Mouse (Mus musculus) kidney, postnatal 0 days (tissue): ENCODE measurements around the gene Kif16b. TPM values are rescaled to one million over a fixed set of nuclear protein-coding genes. Genes with fewer than 3 reads are reported as not detected.

Experiments used
- ATAC-seq: fragments of 200-750 bp; cut with Nextera tagmentation; replicated peaks from 2 replicates; pipeline ENCODE4 v1.8.0; 2017; ENCODE audit warnings: low read depth, moderate number of reproducible peaks, moderate TSS enrichment, moderate library complexity; ENCODE audit not compliant: low FRiP score
- DNase-seq: peaks from one replicate; pipeline ENCODE4 v3.0.0-alpha.2; 2016; ENCODE audit warnings: low spot score
- H3K27ac ChIP-seq: fragments of 300-500 bp; sonication (generic); 2 replicates; pipeline ENCODE4 v1.5.1; 2014; ENCODE audit warnings: mild to moderate bottlenecking
- H3K27me3 ChIP-seq: fragments of 300-500 bp; sonication (generic); 2 replicates; pipeline ENCODE4 v1.6.1; 2014; ENCODE audit warnings: low read length, mixed read lengths; ENCODE audit not compliant: insufficient read depth
- H3K36me3 ChIP-seq: fragments of 300-500 bp; sonication (generic); 2 replicates; pipeline ENCODE4 v1.6.1; 2014; ENCODE audit warnings: low read length, mixed read lengths; ENCODE audit not compliant: insufficient read depth
- H3K4me1 ChIP-seq: fragments of 300-500 bp; sonication (generic); replicated peaks from 2 replicates; pipeline ENCODE4 v1.6.1; 2014; ENCODE audit warnings: antibody characterized with exemption, low read length, mixed read lengths; ENCODE audit not compliant: insufficient read depth
- H3K4me2 ChIP-seq: fragments of 300-500 bp; sonication (generic); 2 replicates; pipeline ENCODE4 v1.6.1; 2014; ENCODE audit warnings: mild to moderate bottlenecking, low read length, moderate library complexity, mixed read lengths
- H3K4me3 ChIP-seq: fragments of 300-500 bp; sonication (generic); replicated peaks from 2 replicates; pipeline ENCODE4 v1.5.1; 2014; ENCODE audit warnings: low read depth, low read length
- H3K9ac ChIP-seq: fragments of 300-500 bp; sonication (generic); 2 replicates; pipeline ENCODE4 v1.6.1; 2014; ENCODE audit warnings: low read depth, low read length
- H3K9me3 ChIP-seq: fragments of 300-500 bp; sonication (generic); replicated peaks from 2 replicates; pipeline ENCODE4 v1.6.1; 2016; ENCODE audit warnings: low read length, inconsistent platforms, mixed read lengths
- CTCF ChIP-seq: IDR thresholded peaks from 2 replicates; pipeline ENCODE4 v1.5.1; 2016; ENCODE audit warnings: antibody characterized with exemption, low read depth, mild to moderate bottlenecking, moderate library complexity
- WGBS: fragments of 180-500 bp; shearing (Covaris S2); extraction: QIAGEN DNeasy Blood & Tissue Kit; methylation state at CpG from one replicate; pipeline ENCODE4 v1.1.7; 2014; 5-methylcytosine and 5-hydroxymethylcytosine counted together
- polyA plus RNA-seq: library from polyadenylated mRNA; unstranded; fragments of >200 nt; fragmentation: Nextera tagmentation; extraction: Ambion mirVana; gene quantifications from 2 replicates; pipeline ENCODE4 v1.2.1, GENCODE M21; 2015

The Kif16b gene
- polyA plus RNA-seq, 1 experiment from 2014 or later: 18.9 TPM

GRCm38 (mm10) chr2:142731016-142731777 is 170.1 kb downstream of the Kif16b start:
- no peaks in the 10 kb centered on the region for H3K9me3 ChIP-seq
- TF ChIP-seq CTCF: no peak
- ATAC-seq (no peak), DNase-seq (no peak)
- H3K27me3 ChIP-seq: no peaks in the 10 kb centered on the region
- no peak overlapping the region for H3K4me2 ChIP-seq
- 87% methylated on average over 10 of the region's 10 CpGs for WGBS
- no peak overlapping the region for H3K27ac ChIP-seq
- no peaks in the 10 kb centered on the region for H3K36me3 ChIP-seq
- H3K4me3 ChIP-seq: no peak overlapping the region
- H3K4me1 ChIP-seq: no peaks in the 10 kb centered on the region
- no peak overlapping the region for H3K9ac ChIP-seq

DNA sequence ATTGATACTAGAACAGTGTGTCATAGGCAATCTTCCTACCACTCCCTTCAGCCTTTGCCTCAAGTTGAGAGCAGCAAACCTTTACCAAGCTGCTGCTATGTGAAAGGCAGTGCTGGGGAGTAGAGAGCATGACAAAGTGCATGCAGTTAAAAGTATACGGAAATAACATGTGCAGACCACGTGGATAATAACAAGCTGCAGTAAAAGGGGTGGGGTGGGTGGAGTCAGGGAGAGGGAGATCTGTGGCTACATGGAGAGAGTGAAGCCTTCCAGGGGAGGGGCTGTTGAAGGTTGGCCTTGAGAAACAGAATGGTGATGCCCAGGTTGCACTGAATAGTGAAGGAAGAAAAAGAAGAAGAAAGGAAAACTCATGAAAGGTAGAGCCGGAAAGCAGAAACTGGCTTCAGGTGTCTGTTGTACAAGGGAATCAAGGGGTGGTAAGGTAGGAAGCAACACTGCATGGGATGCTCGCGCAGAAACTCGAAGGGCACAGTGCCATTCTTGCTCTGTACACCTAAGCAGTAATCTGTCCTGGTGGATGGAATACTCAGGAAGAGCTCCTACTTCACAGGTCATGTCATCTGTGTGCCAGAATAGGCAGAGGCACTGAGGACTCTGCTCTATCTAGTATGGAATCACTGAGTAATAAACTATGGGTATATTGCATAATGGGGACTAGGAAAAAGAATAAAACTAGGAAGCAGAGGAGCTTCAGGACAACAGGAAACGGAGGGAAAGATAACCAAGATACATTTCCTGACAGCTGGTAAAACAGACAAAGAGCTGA is 176.9 kb downstream of the Kif16b start:
- no peak for ATAC-seq
- Histone ChIP-seq H3K4me2 (no peak overlapping the region), H3K4me3 (no peak overlapping the region), H3K9me3 (no peaks in the 10 kb centered on the region), H3K27ac (no peak overlapping the region), H3K36me3 (no peaks in the 10 kb centered on the region), H3K4me1 (no peaks in the 10 kb centered on the region), H3K9ac (no peak overlapping the region), H3K27me3 (no peaks in the 10 kb centered on the region)
- no peak for TF ChIP-seq CTCF
- 82% methylated on average over 7 of the region's 7 CpGs for WGBS
- no peak for DNase-seq

DNA sequence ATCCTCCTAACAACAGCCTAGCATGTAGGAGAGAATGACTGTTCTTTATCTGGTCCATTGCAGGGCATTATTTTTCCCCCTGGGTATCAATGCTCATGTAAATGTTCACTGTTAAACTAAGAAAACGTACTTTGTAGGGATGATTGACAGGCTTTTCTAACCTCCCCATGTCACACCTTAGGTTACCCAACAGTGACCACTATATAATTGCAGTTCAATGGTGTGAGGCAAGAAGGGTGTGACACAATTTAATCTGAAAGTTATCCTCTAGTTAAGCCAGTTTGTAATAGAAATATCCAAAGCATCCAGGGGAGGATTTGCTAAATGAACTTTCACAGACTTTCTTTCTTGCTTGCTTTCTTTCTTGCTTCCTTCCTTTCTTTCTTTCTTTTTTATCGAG is 181.2 kb downstream of the Kif16b start:
- H3K27ac ChIP-seq: no peak overlapping the region
- no peak for DNase-seq
- no peak overlapping the region for H3K4me3 ChIP-seq
- H3K36me3 ChIP-seq: no peaks in the 10 kb centered on the region
- H3K9ac ChIP-seq: no peak overlapping the region
- H3K9me3 ChIP-seq: no peaks in the 10 kb centered on the region
- H3K27me3 ChIP-seq: no peaks in the 10 kb centered on the region
- H3K4me1 ChIP-seq: no peaks in the 10 kb centered on the region
- no peak for ATAC-seq
- H3K4me2 ChIP-seq: no peak overlapping the region
- no peak for TF ChIP-seq CTCF
- WGBS: 62% methylated on average over 2 of the region's 2 CpGs

DNA sequence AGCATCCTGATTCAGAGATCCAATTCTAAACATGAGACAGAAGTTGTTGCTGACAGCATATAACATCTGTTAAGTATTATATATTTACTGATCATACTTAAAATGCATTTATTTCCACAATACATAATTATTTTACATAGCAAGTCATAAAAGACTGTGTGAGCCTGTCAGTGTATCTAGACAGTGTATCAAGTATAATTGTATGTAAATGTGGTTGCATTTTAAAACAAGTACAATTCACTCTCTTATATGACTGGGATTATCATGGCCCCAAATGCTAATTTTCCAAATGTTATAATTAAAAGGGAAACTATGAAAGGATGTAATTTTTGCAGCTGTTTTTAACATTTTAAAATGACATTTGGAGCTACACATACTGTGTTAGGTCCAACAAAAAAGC is 182.3 kb downstream of the Kif16b start:
- Histone ChIP-seq H3K27me3 (no peaks in the 10 kb centered on the region), H3K4me3 (no peak overlapping the region), H3K36me3 (no peaks in the 10 kb centered on the region), H3K27ac (no peak overlapping the region), H3K4me1 (no peaks in the 10 kb centered on the region), H3K4me2 (no peak overlapping the region), H3K9ac (no peak overlapping the region), H3K9me3 (no peaks in the 10 kb centered on the region)
- TF ChIP-seq CTCF: no peak
- no peak for ATAC-seq
- no peak for DNase-seq

DNA sequence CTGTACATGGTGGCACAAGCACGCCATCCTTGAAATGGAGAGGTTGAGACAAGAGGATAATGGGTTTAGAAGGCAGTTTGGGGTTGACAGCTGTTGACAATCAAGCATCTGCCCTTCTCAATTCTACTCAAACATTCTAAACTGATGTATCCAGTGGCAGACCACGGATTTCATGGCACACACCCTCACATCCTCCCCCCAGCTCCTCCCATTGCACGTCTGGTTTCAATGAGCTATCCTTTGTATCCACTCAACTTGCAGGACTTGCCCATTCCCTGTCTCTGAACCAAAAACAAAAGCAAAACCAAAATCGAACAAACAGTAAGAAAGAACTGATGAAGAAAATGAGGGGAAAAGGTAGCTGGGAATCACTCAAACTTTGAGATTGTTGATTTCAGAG is 183.7 kb downstream of the Kif16b start:
- ATAC-seq (no peak), DNase-seq (no peak)
- H3K9me3 ChIP-seq: no peaks in the 10 kb centered on the region
- no peak overlapping the region for H3K4me3 ChIP-seq
- WGBS: 77% methylated on average over 4 of the region's 4 CpGs
- no peak overlapping the region for H3K27ac ChIP-seq
- no peaks in the 10 kb centered on the region for H3K27me3 ChIP-seq
- H3K36me3 ChIP-seq: no peaks in the 10 kb centered on the region
- TF ChIP-seq CTCF: no peak
- H3K4me1 ChIP-seq: no peaks in the 10 kb centered on the region
- no peak overlapping the region for H3K9ac ChIP-seq
- H3K4me2 ChIP-seq: no peak overlapping the region

DNA sequence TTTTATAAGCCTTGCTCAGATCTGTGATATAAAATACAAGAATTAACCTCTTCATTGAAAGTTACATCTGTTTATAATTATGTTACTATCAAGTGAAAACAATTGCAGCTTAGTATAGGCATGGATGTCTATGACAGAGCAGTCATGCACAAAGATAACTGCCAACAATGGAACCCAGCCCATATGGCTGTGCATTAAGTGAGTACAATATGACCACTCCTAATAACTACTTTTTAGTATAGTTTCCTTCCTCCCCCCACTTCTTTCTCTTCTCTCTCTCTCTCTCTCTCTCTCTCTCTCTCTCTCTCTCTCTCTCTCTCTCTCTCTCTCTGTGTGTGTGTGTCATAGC is 185.4 kb downstream of the Kif16b start:
- H3K4me1 ChIP-seq: no peaks in the 10 kb centered on the region
- peaks cover 8% of the 10 kb centered on the region; the same call in 1 of the 2 replicates for H3K36me3 ChIP-seq
- no peak for TF ChIP-seq CTCF
- no peak overlapping the region for H3K4me3 ChIP-seq
- no peak overlapping the region for H3K9ac ChIP-seq
- ATAC-seq (no peak), DNase-seq (no peak)
- no peaks in the 10 kb centered on the region for H3K9me3 ChIP-seq
- H3K27ac ChIP-seq: no peak overlapping the region
- no peak overlapping the region for H3K4me2 ChIP-seq
- H3K27me3 ChIP-seq: no peaks in the 10 kb centered on the region
